Mouse (Mus musculus) heart, adult 2 months (tissue): Measurements from ENCODE around the gene Tnfrsf12a. TPM values are rescaled to one million over a fixed set of nuclear protein-coding genes. Genes with fewer than 3 reads are reported as not detected.

Source experiments
- DNase-seq, 2 experiments: peaks; one replicate each; pipeline ENCODE4 v3.0.0; 2021
- H3K27ac ChIP-seq: fragments of 200-600 bp; 2 replicates; pipeline ENCODE4 v1.8.1; 2022
- H3K27me3 ChIP-seq: fragments of 200-500 bp; 2 replicates; pipeline ENCODE4 v1.6.1; 2012; ENCODE audit warnings: mild to moderate bottlenecking, low read length, inconsistent platforms, mixed read lengths; ENCODE audit not compliant: control insufficient read depth, insufficient read depth
- H3K36me3 ChIP-seq: fragments of 200-500 bp; 2 replicates; pipeline ENCODE4 v1.6.1; 2012; ENCODE audit warnings: low read length, inconsistent platforms; ENCODE audit not compliant: control insufficient read depth, insufficient read depth
- H3K4me1 ChIP-seq: fragments of 200-500 bp; 2 replicates; pipeline ENCODE4 v1.6.1; 2011; ENCODE audit warnings: low read length; ENCODE audit not compliant: control insufficient read depth, insufficient read depth
- H3K4me3 ChIP-seq: fragments of 200-600 bp; 2 replicates; pipeline ENCODE4 v1.8.1; 2022
- H3K79me2 ChIP-seq: fragments of 200-500 bp; replicated peaks from 2 replicates; pipeline ENCODE4 v1.6.1; 2012; ENCODE audit warnings: mild to moderate bottlenecking, inconsistent platforms, low read length, moderate library complexity, mixed read lengths; ENCODE audit not compliant: control insufficient read depth, insufficient read depth
- H3K9ac ChIP-seq: fragments of 200-500 bp; 2 replicates; pipeline ENCODE4 v1.6.1; 2012; ENCODE audit warnings: low read depth, mild to moderate bottlenecking, control low read depth, inconsistent platforms, low read length, mixed read lengths
- CTCF ChIP-seq: fragments of 200-600 bp; IDR thresholded peaks from 2 replicates; pipeline ENCODE4 v1.8.1; 2022; ENCODE audit warnings: antibody characterized with exemption, mild to moderate bottlenecking, moderate library complexity
- EP300 ChIP-seq: fragments of 200-500 bp; IDR thresholded peaks from 2 replicates; pipeline ENCODE4 v1.6.1; 2011; ENCODE audit warnings: low read depth, low read length, control low read depth; ENCODE audit not compliant: insufficient read depth
- POLR2A ChIP-seq: fragments of 200-500 bp; IDR thresholded peaks from 2 replicates; pipeline ENCODE4 v1.6.1; 2011; ENCODE audit warnings: mild to moderate bottlenecking, low read depth, low read length, control low read depth; ENCODE audit not compliant: insufficient read depth
- WGBS: fragments of 180-500 bp; shearing (Covaris S2); methylation state at CpG from one replicate; pipeline ENCODE4 v1.1.7; 2018; 5-methylcytosine and 5-hydroxymethylcytosine counted together
- intact Hi-C: fragments of 180-260 bp; cut with DNase I; formaldehyde crosslinking; loops from one replicate; pipeline ENCODE4 v1.15.1; 2025
- polyA plus RNA-seq: library from polyadenylated mRNA; depleted of rRNA; stranded (reverse); fragments of >200 nt; gene quantifications from 2 replicates; pipeline ENCODE4 v1.2.3, GENCODE M21; 2012
- total RNA-seq, 2 experiments: library from RNA; stranded (reverse); gene quantifications; 2 replicates each; pipeline ENCODE4 v1.2.3; 2021

The Tnfrsf12a gene
- total and polyA plus RNA-seq, 3 experiments = 37.9 to 82.5 (median 80.1) TPM

DNA sequence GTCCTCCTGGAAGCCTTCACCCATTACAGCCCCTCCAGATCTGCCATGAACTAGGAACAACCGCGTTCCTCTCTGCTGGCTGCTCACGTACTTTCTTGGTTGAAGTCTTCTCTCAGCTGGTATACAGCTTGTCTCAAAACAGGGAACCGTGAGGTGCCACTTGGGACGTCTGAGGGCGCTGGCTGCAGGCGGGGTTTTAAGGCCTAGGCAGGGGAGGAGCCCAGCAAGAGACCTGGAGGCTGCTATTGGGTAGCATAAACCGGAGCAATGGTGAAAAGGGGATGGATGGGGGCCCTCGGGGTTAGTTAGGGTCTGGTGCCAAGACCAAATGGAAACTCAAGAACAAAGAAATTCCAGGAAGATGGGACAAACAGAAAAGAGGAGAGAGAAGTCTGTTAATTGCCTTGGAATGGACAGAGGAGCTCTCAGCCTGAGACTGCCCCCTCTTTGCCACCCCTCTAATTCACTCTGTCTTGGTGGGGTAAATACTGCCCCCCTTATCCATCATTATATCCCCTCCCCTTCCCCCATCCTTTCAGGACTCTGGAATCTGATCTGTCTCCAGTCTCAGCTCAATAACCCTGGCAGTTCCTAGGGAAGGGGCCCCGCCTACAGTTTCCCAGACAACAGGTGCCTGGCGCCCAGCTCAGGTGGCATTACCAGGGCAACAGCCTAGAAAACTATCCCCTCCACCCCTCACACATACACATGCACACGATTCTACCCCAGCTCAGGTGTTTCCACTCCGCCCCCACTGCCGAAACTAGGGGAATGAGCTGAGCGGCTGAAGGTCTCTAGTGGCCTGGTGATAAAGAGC is 6.8 kb upstream of the Tnfrsf12a start, which contains the start of gene Cldn9:
Gene Cldn9 (minus strand): TSS at position 171 of the 817 bp plus-strand sequence.
- Histone ChIP-seq H3K9ac (no peak within 1 kb of the TSS), H3K4me3 (no peak within 1 kb of the TSS), H3K27me3 (peaks cover 9% of the 10 kb centered on the region), H3K79me2 (no peaks in the 10 kb centered on the region), H3K4me1 (no peaks in the 10 kb centered on the region), H3K36me3 (no peaks in the 10 kb centered on the region), H3K27ac (no peak within 1 kb of the TSS)
- DNase-seq = no peak
- no peak for TF ChIP-seq CTCF
- TF ChIP-seq EP300 = no peak
- TF ChIP-seq POLR2A = no peak
- intact Hi-C loops = no loop called here
- 45% methylated on average over 15 of the region's 15 CpGs for WGBS

DNA sequence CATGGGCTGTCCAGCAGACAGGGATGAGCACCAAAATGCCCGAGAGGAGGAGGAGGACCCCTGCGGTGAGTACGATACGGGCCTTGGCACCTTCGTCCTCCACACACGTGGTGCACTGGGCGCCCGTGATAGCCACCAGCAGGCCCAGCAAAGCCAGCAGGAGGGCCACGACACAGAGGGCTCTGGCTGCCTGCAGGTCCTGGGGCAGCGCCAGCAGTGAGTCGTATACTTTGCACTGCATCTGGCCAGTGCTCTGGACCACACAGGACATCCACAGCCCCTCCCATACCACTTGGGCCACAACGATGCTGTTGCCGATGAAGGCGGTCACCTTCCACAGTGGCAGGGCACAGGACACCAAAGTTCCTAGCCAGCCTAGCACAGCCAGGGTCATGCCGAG is 6.0 kb upstream of the Tnfrsf12a start:
- TF ChIP-seq EP300 = no peak
- no peak for TF ChIP-seq POLR2A
- no peak for TF ChIP-seq CTCF
- 23% methylated on average over 15 of the region's 15 CpGs for WGBS
- Histone ChIP-seq H3K4me1 (no peaks in the 10 kb centered on the region), H3K9ac (no peak overlapping the region), H3K27me3 (peaks cover 9% of the 10 kb centered on the region), H3K4me3 (no peak overlapping the region), H3K36me3 (no peaks in the 10 kb centered on the region), H3K79me2 (no peaks in the 10 kb centered on the region), H3K27ac (no peak overlapping the region)
- intact Hi-C loops = no loop called here
- DNase-seq = no peak

DNA sequence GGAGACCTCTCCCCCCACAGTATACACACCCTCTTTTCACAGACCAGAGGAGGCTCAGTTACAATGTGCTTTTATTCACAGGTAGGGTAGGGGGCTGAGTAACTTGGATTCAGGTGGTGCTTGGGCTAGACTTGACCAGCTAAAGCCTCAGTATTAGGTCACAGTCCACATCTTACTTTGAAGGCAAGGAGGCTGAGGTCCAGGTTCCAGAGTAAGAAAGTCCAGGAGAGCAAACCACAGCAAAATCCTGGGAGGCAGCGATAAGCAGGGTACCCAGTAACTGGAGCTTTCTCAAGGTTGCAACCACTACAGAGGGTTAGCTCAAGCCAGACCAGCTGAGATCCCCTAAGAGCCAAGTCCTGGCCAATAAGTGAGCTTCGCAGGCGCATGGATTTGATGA is 5.3 kb upstream of the Tnfrsf12a start:
- Histone ChIP-seq H3K27ac (no peak overlapping the region), H3K36me3 (no peaks in the 10 kb centered on the region), H3K9ac (no peak overlapping the region), H3K4me1 (no peaks in the 10 kb centered on the region), H3K79me2 (no peaks in the 10 kb centered on the region), H3K27me3 (peaks cover 9% of the 10 kb centered on the region), H3K4me3 (no peak overlapping the region)
- no peak for TF ChIP-seq POLR2A
- no peak for TF ChIP-seq CTCF
- 59% methylated on average over 3 of the region's 3 CpGs for WGBS
- DNase-seq = no peak
- intact Hi-C loops = no loop called here

DNA sequence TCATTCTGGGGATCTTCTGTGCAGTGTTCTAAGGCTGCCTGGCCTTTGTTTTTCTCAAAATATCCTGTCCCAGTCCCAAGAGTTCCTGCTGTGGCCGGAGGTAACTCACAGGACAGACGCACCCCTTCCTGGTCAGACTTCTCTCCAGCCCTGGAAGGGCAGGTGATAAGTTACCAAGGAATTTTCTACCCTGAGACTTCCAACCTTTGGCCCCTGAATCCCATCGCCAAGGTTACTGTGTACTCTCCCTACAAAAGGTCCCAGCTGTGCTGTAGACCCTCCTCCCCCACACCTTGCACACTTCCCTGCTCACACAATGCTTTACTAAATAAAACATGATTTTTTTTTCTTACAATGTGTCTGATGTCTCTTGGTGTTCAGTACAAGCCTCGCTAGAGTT is 4.8 kb upstream of the Tnfrsf12a start:
- H3K27me3 ChIP-seq = peaks cover 9% of the 10 kb centered on the region
- no peak overlapping the region for H3K4me3 ChIP-seq
- H3K27ac ChIP-seq = no peak overlapping the region
- WGBS = 50% methylated on average over 4 of the region's 4 CpGs
- no peaks in the 10 kb centered on the region for H3K79me2 ChIP-seq
- no peaks in the 10 kb centered on the region for H3K4me1 ChIP-seq
- intact Hi-C loops = no loop called here
- no peak overlapping the region for H3K9ac ChIP-seq
- H3K36me3 ChIP-seq = no peaks in the 10 kb centered on the region
- TF ChIP-seq CTCF (no peak), EP300 (no peak), POLR2A (no peak)
- no peak for DNase-seq

DNA sequence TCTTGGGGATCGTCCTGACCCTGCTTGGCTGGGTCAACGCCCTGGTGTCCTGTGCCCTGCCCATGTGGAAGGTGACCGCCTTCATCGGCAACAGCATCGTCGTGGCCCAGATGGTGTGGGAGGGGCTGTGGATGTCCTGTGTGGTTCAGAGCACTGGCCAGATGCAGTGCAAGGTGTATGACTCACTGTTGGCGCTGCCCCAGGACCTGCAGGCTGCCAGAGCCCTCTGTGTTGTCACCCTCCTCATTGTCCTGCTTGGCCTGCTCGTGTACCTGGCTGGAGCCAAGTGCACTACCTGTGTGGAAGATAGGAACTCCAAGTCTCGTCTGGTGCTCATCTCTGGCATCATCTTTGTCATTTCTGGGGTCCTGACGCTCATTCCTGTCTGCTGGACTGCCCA is 3.8 kb upstream of the Tnfrsf12a start:
- H3K9ac ChIP-seq = no peak overlapping the region
- 42% methylated on average over 10 of the region's 10 CpGs for WGBS
- H3K79me2 ChIP-seq = no peaks in the 10 kb centered on the region
- H3K4me3 ChIP-seq = no peak overlapping the region
- H3K36me3 ChIP-seq = no peaks in the 10 kb centered on the region
- peaks cover 9% of the 10 kb centered on the region for H3K27me3 ChIP-seq
- intact Hi-C loops = no loop called here
- peak in 1 of 2 experiments; percentile 20 for DNase-seq
- TF ChIP-seq POLR2A = no peak
- TF ChIP-seq CTCF = no peak
- no peak for TF ChIP-seq EP300
- H3K27ac ChIP-seq = no peak overlapping the region
- no peaks in the 10 kb centered on the region for H3K4me1 ChIP-seq

DNA sequence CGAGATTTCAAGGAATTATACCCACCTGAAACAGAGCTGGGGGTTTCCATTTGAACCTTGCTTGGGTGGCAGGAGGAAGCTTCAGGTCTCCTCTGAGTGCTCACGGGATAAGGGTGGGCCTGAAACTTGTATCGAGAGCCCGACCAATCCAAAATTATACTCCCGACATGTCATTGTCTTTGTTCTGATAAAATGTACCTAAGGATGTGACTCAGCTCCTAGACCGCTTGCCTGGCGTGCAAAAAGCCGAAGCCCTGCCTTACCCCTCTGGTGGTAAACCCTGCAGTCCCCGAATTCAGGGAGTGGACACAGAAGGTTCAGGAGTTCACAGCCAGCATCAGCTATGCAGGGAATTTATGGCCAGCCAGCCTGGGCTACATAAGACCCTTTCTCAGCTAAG is 3.1 kb upstream of the Tnfrsf12a start:
- H3K27ac ChIP-seq = no peak overlapping the region
- DNase-seq = no peak
- no peak overlapping the region for H3K9ac ChIP-seq
- TF ChIP-seq EP300 (no peak), POLR2A (no peak), CTCF (no peak)
- intact Hi-C loops = no loop called here
- no peaks in the 10 kb centered on the region for H3K36me3 ChIP-seq
- WGBS = 57% methylated on average over 9 of the region's 9 CpGs
- peaks cover 9% of the 10 kb centered on the region for H3K27me3 ChIP-seq
- H3K4me1 ChIP-seq = peaks cover 2% of the 10 kb centered on the region; the same call in 1 of the 2 replicates
- no peak overlapping the region for H3K4me3 ChIP-seq
- no peaks in the 10 kb centered on the region for H3K79me2 ChIP-seq
